Mouse (Mus musculus) ES-E14 (cell line): ENCODE results near the gene Rabl2.

ENCODE experiments used
- CHD2 ChIP-seq: IDR thresholded peaks from 2 replicates; pipeline ENCODE4 v1.6.1; 2014; ENCODE audit warnings: mild to moderate bottlenecking, low read depth, low read length, inconsistent platforms
- HCFC1 ChIP-seq: IDR thresholded peaks from 2 replicates; pipeline ENCODE4 v1.6.1; 2012; ENCODE audit warnings: low read length, inconsistent platforms, borderline replicate concordance; ENCODE audit not compliant: insufficient read depth
- MAFK ChIP-seq: IDR thresholded peaks from 2 replicates; pipeline ENCODE4 v1.6.1; 2014; ENCODE audit warnings: mild to moderate bottlenecking, low read depth, low read length, inconsistent platforms; ENCODE audit not compliant: insufficient read depth
- ZC3H11A ChIP-seq: IDR thresholded peaks from 2 replicates; pipeline ENCODE4 v1.6.1; 2012; ENCODE audit warnings: low read depth, mild to moderate bottlenecking, inconsistent platforms, low read length, borderline replicate concordance
- ZNF384 ChIP-seq: IDR thresholded peaks from 2 replicates; pipeline ENCODE4 v1.6.1; 2012; ENCODE audit warnings: low read depth, low read length, inconsistent platforms

DNA sequence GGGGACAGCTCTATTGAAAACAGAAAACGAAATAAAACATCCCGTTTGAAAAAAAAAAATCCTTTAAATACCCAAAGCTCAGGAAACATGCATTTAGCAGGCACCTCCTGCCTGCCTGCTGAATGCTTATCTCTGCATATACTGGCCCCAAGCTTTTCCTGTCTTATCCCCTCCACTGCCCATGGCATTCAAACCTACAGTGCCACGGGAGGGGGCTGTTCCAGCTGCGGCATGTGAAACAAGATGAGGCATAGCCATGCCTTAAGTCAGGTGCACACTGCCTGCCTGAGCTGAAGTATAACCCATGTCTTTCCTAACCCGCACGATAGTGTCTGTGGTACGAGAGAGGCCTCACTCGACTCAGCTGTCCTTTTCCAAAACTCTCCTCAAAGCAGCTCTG is 19.6 kb downstream of the Rabl2 start:
- no peak for TF ChIP-seq HCFC1
- TF ChIP-seq MAFK = no peak
- no peak for TF ChIP-seq ZC3H11A
- no peak for TF ChIP-seq CHD2
- TF ChIP-seq ZNF384 = no peak
